Mouse (Mus musculus) macrophage (primary cell): Measurements from ENCODE around the gene Gm13040. TPM values are rescaled to one million over a fixed set of nuclear protein-coding genes. Genes with fewer than 3 reads are reported as not detected.
"Not testable (repeated sequence)": the region's sequence is repeated elsewhere in the genome, so short reads cannot be mapped to it uniquely, and the experiment has no call there.

Experiments
- H3K27ac ChIP-seq: fragments of 350-480 bp; formaldehyde crosslinking; 2 replicates; pipeline ENCODE4 v1.9.0; 2021
- H3K36me3 ChIP-seq: fragments of 350-480 bp; formaldehyde crosslinking; 2 replicates; pipeline ENCODE4 v1.9.0; 2021; ENCODE audit errors: inconsistent target
- H3K4me3 ChIP-seq: fragments of 350-480 bp; formaldehyde crosslinking; 2 replicates; pipeline ENCODE4 v1.9.0; 2021; ENCODE audit errors: inconsistent target
- H3K79me2 ChIP-seq: fragments of 350-480 bp; formaldehyde crosslinking; 2 replicates; pipeline ENCODE4 v1.9.0; 2021; ENCODE audit errors: inconsistent target
- WGBS: methylation state at CpG from one replicate; pipeline ENCODE4 v1.1.7; 2026; ENCODE audit warnings: inconsistent platforms; ENCODE audit not compliant: missing documents; 5-methylcytosine and 5-hydroxymethylcytosine counted together
- polyA plus RNA-seq: library from polyadenylated mRNA; stranded (reverse); fragments of 250-400 nt; gene quantifications from 3 replicates; pipeline ENCODE4 v1.2.4, GENCODE M21; 2018; ENCODE audit warnings: inconsistent platforms
- total RNA-seq, 78 experiments: library from RNA; depleted of rRNA; stranded (reverse); fragments of 250-400 nt; gene quantifications; 1 replicate in 9 of 78; 2 replicates in 24 of 78; 3 replicates in 43 of 78; 4 replicates in 2 of 78; pipeline ENCODE4 v1.2.4; 2018; ENCODE audit warnings: inconsistent platforms in 56 of 78

Gene Gm13040
- total RNA-seq (2018; cell fraction: chromatin; rRNA removed) = not detected
- total RNA-seq (2018; cell fraction: cytosol; rRNA removed) = not detected
- total RNA-seq (2018; cell fraction: nucleus; rRNA removed) = not detected
- not detected in 3 replicates for polyA plus RNA-seq

DNA sequence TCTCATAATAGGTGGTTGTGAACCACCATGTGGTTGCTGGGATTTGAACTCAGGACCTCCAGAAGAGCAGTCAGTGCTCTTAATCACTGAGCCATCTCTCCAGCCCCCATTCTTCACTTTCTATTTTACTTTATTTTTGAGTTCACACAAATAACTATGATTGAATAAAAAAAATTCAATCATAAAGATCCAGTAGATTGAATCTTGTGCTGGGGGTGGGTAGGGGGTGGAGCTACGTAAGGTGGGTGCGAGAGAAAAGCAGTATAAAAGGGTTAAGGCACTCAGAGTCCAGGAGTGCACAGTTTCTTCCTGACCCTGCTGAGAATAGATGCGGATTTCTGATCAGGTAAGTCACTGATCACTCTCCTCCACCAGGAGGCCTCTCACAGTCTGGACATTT is at the start of gene Gm13040:
Gene Gm13040 (plus strand): TSS at position 301 of the 400 bp plus-strand sequence.
- WGBS = no CpG with 5 or more reads among the region's 3 CpGs

DNA sequence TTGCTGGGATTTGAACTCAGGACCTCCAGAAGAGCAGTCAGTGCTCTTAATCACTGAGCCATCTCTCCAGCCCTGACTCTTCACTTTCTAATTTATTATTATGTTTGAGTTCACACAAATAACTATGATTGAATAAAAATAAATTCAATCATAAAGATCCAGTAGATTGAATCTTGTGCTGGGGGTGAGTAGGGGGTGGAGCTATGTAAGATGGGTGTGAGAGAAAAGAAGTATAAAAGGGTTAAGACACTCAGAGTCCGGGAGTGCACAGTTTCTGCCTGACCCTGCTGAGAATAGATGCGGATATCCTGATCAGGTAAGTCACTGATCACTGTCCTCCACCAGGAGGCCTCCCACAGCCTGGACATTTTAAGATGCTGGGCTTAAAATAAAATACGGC is 24.7 kb upstream of the Gm13040 start, which contains the start of gene Gm13043:
Gene Gm13043 (plus strand): TSS at position 301 of the 400 bp plus-strand sequence.
- H3K79me2 ChIP-seq = no peaks in the 10 kb centered on the region
- no peak within 1 kb of the TSS for H3K4me3 ChIP-seq
- no peak within 1 kb of the TSS for H3K27ac ChIP-seq
- WGBS = 90% methylated on average over 2 of the region's 3 CpGs
- H3K36me3 ChIP-seq = no peaks in the 10 kb centered on the region

More for the DNA sequence above, at the start of gene Gm13040:
- not testable (repeated sequence) for H3K27ac ChIP-seq, H3K36me3 ChIP-seq, H3K4me3 ChIP-seq, H3K79me2 ChIP-seq

GRCm38 (mm10) chr4:143551400-143551799 is 15.6 kb downstream of the Gm13040 start, which contains the start of the genes BC080695 and Gm13057:
TSS of gene BC080695 (plus strand) at chr4:143551700.
TSS of gene Gm13057 (plus strand) at chr4:143551709.
- not testable (repeated sequence) for H3K4me3 ChIP-seq, H3K27ac ChIP-seq, H3K79me2 ChIP-seq, H3K36me3 ChIP-seq
- no CpG with 5 or more reads among the region's 3 CpGs for WGBS

Other genes with a start within 250 kb of the Gm13040 start
- 2.9 to 21.0 TPM (median 6.5 TPM) in 3 replicates for gene Pdpn, start 236.4 kb upstream of the Gm13040 start, polyA plus RNA-seq
- not detected in 3 replicates for gene Lrrc38, start 186.2 kb upstream of the Gm13040 start, polyA plus RNA-seq
- not detected in 3 replicates for gene Pramel1, start 141.5 kb upstream of the Gm13040 start, polyA plus RNA-seq
- gene Pramef8, start 123.5 kb upstream of the Gm13040 start, polyA plus RNA-seq = 9.1 to 17.7 TPM (median 13.0 TPM) in 3 replicates
- not detected in 3 replicates for gene Oog4, start 85.6 kb upstream of the Gm13040 start, polyA plus RNA-seq
- not detected in 3 replicates for gene Gm13043, start 24.6 kb upstream of the Gm13040 start, polyA plus RNA-seq
- not detected in 3 replicates for gene BC080695, start 15.7 kb downstream of the Gm13040 start, polyA plus RNA-seq
- gene Gm13057, start 15.8 kb downstream of the Gm13040 start, polyA plus RNA-seq = not detected in 3 replicates
- gene Gm13083, start 79.0 kb downstream of the Gm13040 start, polyA plus RNA-seq = not detected in 3 replicates
- gene Gm13088, start 121.3 kb downstream of the Gm13040 start, polyA plus RNA-seq = not detected in 3 replicates
- gene Gm13089, start 166.8 kb downstream of the Gm13040 start, polyA plus RNA-seq = not detected in 3 replicates
- gene Gm13078, start 183.5 kb downstream of the Gm13040 start, polyA plus RNA-seq = not detected in 3 replicates